Mouse (Mus musculus): Measurements from ENCODE around the gene Ston2. TPM values are rescaled to one million over a fixed set of nuclear protein-coding genes. Genes with fewer than 3 reads are reported as not detected.
A peak's percentile ranks its signal among the peaks of the same experiment; 100 is the strongest.
"Not testable (repeated sequence)": the region's sequence is repeated elsewhere in the genome, so short reads cannot be mapped to it uniquely, and the experiment has no call there.

Ston2 gene
- total RNA-seq, 2 experiments from 2014 or later, result 0.84 to 1.1 TPM

DNA sequence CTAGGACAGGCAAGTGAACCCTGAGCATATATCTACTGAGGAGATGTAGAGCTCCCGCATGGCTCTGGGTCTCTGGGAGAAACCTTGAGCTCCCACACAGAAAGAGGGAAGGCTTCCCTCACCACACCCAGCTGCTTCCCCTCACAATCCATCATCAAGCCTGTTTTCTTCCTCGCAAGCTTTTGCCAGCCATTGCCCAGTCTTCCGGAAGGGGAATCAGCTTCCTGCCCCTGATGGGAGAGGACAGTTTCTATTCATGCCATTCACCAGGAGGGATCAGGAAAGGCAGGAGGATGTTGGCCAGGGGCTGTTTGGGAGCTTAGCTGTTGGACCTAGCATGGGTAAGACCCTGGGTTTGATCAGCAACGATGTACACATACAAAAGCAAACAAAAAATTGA lies 8.6 kb upstream of the Ston2 start:
- ATAC-seq (replicated peaks; ENCODE audit: low FRiP score, poor library complexity, severe bottlenecking), result no peak

DNA sequence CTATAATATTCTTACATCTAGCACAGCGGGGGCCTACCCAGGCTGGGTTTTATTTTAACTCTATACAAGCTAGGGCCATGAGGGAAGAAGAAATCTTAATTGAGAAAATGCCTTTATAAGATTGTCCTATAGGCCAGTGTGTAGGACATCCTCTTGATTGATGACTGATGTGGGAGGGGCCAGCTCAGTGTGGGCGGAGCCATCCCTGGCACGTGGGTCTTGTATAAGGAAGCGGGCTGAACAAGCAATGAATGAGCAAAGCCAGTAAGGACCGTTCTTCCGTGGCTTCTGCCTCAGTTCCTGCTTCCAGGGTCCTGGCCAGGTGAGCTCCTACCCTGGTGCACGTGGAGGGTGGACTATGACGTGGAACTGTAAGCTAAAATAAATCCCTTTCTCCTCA lies 5.1 kb upstream of the Ston2 start:
- ATAC-seq (replicated peaks; ENCODE audit: low FRiP score, poor library complexity, severe bottlenecking), result no peak

DNA sequence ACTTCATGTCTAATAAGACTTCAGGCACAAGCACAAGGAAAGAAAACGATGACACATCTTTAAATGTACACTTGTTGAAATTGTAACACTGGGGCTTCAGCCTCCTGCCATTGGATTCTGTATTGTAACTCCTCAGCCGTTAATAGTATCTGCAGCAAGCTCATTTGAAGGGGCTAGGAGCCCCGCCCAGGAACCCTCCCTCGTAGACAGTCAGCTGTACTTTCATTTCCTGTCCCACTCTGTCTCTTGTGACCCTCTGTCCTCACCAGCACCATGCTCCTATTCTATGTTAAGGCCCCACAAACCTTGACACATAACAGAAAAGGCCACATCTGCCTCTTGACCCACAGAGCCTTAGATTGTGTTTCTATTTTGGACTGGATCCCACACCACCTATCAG lies 3.6 kb upstream of the Ston2 start:
- ATAC-seq (replicated peaks; ENCODE audit: low FRiP score, poor library complexity, severe bottlenecking), result no peak

DNA sequence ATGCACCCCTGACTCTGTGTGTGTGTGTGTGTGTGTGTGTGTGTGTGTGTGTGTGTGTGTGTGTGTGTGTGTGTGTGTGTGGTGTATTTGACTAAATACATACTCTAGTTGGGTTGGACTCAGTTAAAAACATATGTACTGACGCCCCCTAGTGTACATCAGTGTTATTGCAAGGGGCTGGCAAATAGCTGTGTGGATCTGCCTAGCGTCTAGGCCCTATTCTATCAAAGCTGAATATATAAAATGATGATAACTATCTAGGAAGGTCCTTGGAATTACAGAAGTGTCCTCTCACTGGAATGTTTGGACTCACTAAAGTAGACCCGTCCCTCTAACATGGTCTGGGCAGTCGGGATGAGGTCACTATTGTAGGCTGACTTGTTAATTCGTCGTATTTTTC lies 1.6 kb upstream of the Ston2 start:
- no peak for ATAC-seq (replicated peaks; ENCODE audit: low FRiP score, poor library complexity, severe bottlenecking)

DNA sequence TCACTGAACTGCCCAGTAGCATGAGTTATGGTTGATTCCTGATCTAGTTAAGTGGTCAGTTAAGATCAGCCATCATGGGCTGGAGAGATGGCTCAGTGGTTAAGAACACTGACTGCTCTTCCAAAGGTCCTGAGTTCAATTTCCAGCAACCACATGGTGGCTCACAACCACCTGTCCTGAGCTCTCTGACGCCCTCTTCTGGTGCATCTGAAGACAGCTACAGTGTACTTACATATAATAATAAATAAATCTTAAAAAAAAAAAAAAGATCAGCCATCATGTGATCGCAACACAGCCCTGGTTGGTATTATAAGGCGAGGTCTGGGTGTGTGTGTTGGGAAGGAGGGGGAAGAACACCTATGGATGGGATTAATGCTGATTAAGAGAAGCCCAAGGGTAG lies 259 bp upstream of the Ston2 start:
- ATAC-seq (replicated peaks; ENCODE audit: low FRiP score, poor library complexity, severe bottlenecking), result not testable (repeated sequence)

DNA sequence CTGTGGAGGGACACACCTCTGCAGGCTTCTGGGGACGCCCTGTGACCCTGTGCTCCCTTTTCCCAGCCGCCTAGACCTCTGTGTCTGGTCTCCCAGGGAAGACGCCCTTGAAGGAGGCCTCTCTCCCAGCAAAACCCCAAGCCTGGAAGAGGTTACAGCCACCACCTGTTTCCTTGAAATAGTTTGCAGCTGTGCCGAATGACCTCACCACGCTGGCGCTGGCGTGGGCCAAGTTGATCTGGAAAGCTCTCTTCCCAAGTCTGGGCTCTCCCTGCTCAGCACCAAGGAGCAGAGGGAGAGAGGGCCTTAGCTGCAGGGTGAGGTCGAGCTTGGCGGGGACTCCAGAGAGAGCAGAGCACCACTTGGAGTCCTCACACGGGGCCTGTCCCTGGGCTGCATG lies 1.8 kb downstream of the Ston2 start:
- no peak for ATAC-seq (replicated peaks; ENCODE audit: low FRiP score, poor library complexity, severe bottlenecking)

DNA sequence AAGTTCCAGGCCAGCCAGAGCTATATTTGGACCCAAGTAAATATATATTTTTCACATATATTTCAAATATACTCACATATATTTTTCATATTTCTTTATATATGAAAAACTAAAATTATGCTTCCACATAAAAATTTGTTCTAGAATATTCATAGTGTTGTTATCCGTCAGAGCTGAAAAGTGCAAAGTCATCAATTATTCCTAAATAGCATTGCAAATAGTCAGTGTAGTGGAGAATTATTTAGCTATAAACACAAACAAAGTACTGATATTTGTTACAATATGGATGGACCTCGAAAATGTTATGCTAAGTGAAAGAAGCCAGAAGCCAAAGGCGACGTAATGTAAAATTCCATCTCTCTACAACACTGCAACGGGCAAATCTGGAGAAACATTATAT lies 6.8 kb downstream of the Ston2 start:
- no peak for ATAC-seq (replicated peaks; ENCODE audit: low FRiP score, poor library complexity, severe bottlenecking)

DNA sequence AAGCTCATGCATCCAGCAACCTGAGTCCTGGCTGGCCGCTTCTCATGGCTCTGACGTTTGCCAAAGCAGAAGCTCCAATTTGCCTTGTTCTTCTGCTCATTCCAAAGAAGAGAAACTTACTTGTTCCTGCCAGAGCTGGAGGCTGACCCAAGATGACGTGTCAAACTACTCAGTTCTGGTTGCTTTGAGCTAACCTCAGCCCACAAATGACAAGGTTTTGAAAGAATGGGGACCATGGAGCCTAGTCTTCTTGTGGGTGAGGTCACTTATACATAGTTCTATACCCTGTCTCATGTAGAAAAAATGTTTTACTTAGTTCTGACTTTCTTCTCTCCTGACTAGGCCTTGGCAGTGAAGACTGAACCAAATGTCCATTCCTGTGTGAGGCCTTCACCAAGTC lies 7.7 kb downstream of the Ston2 start:
- no peak for ATAC-seq (replicated peaks; ENCODE audit: low FRiP score, poor library complexity, severe bottlenecking)

GRCm38 (mm10) chr12:91779004-91779365 lies 9.2 kb downstream of the Ston2 start:
- peak; percentile 65; the same call in 1 of the 2 replicates for ATAC-seq (replicated peaks; ENCODE audit: low FRiP score, poor library complexity, severe bottlenecking)

DNA sequence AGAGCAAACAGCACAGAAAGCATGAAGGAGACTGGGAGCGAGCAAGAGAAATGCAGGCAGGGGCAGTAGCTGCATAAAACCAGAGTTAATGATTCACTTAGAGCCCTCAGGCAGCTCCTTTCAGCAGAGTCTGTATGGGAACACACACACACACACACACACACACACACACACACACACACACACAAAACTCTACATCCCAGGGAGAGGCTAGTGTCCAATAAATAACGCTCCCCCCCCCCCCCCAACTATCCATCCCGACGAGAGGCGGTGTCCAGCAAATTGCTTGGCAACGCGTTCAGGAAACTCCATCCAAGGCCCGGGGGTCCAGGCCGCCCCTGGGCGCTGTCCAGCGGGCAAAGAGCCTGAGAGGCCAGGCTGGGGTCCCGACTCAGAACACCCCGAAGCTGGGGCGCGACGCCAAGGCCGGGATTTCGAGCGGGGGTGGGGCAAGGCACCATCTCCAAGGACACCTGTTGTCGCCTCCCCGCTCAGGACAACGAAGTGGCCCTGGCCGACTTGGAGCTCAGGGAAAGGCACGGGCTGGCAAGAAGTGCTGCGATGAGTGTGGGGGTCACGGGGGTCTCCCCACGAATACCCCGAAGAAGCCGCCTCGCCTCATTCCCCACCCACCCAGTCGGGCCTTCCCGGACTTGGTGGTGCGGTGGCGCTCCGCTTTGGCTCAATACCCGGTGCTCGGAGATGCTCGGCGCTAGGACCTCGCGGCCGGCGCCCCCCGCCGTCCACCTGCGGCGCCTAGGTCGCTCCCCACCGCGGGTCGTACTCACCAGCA lies 9.8 kb downstream of the Ston2 start:
- no peak for ATAC-seq (replicated peaks; ENCODE audit: low FRiP score, poor library complexity, severe bottlenecking)

GRCm38 (mm10) chr12:91776342-91776741 lies 11.8 kb downstream of the Ston2 start:
- ATAC-seq (replicated peaks; ENCODE audit: low FRiP score, poor library complexity, severe bottlenecking), result no peak

- no peak for ATAC-seq (replicated peaks; ENCODE audit: low FRiP score, poor library complexity, severe bottlenecking)
These were observed 13.3 kb downstream of the Ston2 start for GRCm38 (mm10) chr12:91774811-91775284.

GRCm38 (mm10) chr12:91768871-91769270 lies 19.3 kb downstream of the Ston2 start:
- no peak for ATAC-seq (replicated peaks; ENCODE audit: low FRiP score, poor library complexity, severe bottlenecking)

- ATAC-seq (replicated peaks; ENCODE audit: low FRiP score, poor library complexity, severe bottlenecking), result no peak
These were observed 20.0 kb downstream of the Ston2 start for GRCm38 (mm10) chr12:91768176-91768575.

- no peak for ATAC-seq (replicated peaks; ENCODE audit: low FRiP score, poor library complexity, severe bottlenecking)
These were observed 21.7 kb downstream of the Ston2 start for GRCm38 (mm10) chr12:91766338-91767107.

DNA sequence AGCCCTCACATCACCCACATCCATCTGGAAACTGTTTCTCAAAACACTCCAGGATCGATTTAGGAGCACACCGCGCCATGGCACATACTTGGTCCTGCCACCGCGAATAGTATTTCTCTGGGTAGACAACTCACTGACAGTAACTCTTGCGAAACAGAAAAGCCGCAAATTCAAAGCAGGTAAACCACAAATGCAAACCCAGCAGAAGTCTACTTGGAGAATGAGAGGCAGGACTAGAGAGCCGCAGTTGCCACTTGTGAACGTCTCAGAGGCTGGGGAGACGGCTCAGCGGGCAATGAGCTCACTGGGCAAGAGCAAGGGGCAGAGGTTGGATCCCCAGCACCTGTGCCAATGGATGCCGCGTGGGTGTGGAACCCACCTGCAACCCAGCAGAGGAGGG lies 22.7 kb downstream of the Ston2 start:
- ATAC-seq (replicated peaks; ENCODE audit: low FRiP score, poor library complexity, severe bottlenecking), result no peak

DNA sequence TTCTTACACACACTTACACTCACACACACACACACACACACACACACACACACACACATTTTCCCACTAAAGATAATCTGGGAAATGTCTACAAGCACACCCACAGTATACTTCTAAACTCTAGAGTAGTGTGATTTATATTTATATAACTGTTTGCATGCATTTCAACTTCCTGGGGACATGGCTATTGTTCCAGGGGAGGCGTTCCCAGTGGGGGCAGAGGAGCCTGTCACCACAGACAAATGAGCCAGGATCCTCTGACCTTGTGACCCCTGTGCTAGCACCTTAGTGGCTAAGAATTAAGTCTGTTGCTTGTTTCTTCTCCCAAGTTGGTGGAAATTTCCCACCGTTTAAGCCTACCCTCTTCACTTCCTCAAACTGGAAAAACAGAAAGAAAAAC lies 23.1 kb downstream of the Ston2 start:
- ATAC-seq (replicated peaks; ENCODE audit: low FRiP score, poor library complexity, severe bottlenecking), result no peak

DNA sequence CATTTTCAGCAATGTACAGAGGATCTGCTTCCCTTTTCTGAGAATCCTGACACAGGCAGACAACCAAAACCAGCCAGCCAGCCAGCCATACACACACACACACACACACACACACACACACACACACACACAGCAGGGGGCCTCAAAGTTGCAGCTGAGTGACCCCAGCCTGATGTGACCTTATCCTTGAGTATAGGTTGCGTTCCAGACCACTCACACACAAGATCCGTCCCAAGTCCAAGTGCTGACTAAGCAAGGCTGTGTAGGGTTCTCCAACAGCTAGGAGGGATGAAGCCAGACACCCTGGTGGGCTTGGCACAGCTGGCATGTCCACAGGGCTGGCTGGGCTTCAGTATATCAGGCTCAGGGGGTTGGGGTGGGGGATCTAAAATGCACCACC lies 23.7 kb downstream of the Ston2 start:
- ATAC-seq (replicated peaks; ENCODE audit: low FRiP score, poor library complexity, severe bottlenecking), result no peak

DNA sequence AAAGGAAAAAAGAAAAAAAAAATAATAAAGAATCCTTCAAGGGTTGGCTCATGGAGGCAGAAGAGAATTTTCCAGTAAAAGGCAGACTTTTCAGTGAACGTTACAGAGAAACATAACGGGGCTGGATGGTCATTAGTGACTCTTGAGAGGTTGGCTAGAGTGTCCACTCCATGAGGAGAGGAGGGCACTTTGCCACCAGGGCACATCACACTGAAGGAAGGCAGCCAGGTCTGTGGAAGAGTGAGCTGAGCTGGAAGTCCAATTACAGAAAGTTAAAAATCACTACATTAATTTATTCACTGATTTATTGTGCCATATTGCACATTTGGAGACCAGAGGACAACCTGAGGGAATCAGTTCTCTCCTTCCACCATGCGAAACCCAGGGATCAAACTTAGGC lies 28.4 kb downstream of the Ston2 start:
- no peak for ATAC-seq (replicated peaks; ENCODE audit: low FRiP score, poor library complexity, severe bottlenecking)

DNA sequence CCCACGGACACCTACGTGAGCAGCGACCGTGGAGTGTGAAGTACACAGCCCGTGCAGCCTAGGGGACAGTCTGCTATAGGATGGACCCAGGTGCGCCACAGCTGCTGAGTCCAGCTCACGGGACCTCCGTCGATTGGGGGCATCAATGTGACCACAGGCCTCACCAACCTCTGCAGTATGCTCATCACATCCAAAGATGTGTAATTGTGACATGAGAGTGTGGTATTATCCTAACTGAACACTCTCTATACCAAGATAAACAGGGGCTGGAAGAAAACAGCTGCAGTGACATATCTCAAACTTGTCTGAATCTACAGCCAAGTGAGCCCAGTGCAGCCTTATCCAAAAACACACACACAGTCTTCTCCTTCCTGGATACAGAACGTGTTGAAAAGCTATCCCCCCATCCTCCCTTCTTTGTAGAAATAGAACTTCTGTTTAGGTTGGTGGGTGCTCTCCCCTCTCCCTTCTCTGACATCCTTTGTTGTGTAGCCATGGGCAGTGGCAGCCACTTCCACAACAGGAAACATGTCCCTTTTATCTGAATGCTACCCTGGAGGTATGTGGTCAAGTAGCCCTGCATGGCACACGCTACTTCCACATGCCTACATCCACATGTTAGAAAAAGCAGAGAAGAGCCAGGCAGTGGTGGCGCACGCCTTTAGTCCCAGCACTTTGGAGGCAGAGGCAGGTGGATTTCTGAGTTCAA lies 30.2 kb downstream of the Ston2 start:
- ATAC-seq (replicated peaks; ENCODE audit: low FRiP score, poor library complexity, severe bottlenecking), result no peak

Data from erythroid progenitor cell, adult 5-6 weeks (primary cell).